ENCODE assay signal across 20 mouse cellular contexts in genomic region chr1:38561331-38561730, GRCm38 (mm10).
DNase-seq lines count a peak whose midpoint lies in the region; ATAC-seq and TF ChIP-seq lines count a peak whose summit lies in the region.
"Had no signal": no experiment of that assay in that cellular context is flagged by ENCODE, and none has a peak within 500 bp of the region (broad histone marks: within the 10 kb centered on the region; RNA-seq: fewer than 3 reads in every experiment).

No protein-coding gene starts in this region.

- intact Hi-C loops in heart, adult 2 months (cut with DNase I) = loop anchor here (1.0 kb wide), 1 partner anchor 168 kb away; no protein-coding TSS in a partner anchor

- no peak overlapping the region for H3K4me2 ChIP-seq in midbrain, embryonic 11.5 days
- H3K4me2 ChIP-seq in hindbrain, embryonic 14.5 days (replicated peaks) = no peak overlapping the region
- H3K4me2 ChIP-seq in midbrain, embryonic 16.5 days (ENCODE audit: low read length) = no peak overlapping the region
- H3K4me2 ChIP-seq: lung, embryonic 14.5 days had no signal

- peak; percentile 18 for TF ChIP-seq CTCF in heart, adult 2 months (IDR thresholded peaks at IDR 0.05)

- WGBS in heart, adult 2 months = 76% methylated on average over 7 of the region's 7 CpGs
- WGBS in midbrain, embryonic 10.5 days = 79% methylated on average over 7 of the region's 7 CpGs
- 82% methylated on average over 7 of the region's 7 CpGs for WGBS in midbrain, embryonic 11.5 days
- WGBS in hindbrain, embryonic 14.5 days = 66% methylated on average over 7 of the region's 7 CpGs
- 72% methylated on average over 7 of the region's 7 CpGs for WGBS in midbrain, embryonic 16.5 days

- no peaks in the 10 kb centered on the region for H3K9me3 ChIP-seq in midbrain, embryonic 10.5 days (replicated peaks)
- no peaks in the 10 kb centered on the region for H3K9me3 ChIP-seq in midbrain, embryonic 11.5 days (ENCODE audit: control insufficient read depth, low read length)
- H3K9me3 ChIP-seq in hindbrain, embryonic 14.5 days (ENCODE audit: control insufficient read depth, low read length) = no peaks in the 10 kb centered on the region
- no peaks in the 10 kb centered on the region for H3K9me3 ChIP-seq in midbrain, embryonic 16.5 days (replicated peaks; ENCODE audit: control insufficient read depth, low read length, poor library complexity, severe bottlenecking)
- H3K9me3 ChIP-seq: forebrain, embryonic 10.5 days; G1E had no signal

- no peak for DNase-seq in heart, adult 2 months
- no peak for DNase-seq in heart, adult 8-10 months (ENCODE audit: low spot score)
- DNase-seq in midbrain, embryonic 10.5 days (ENCODE audit: low spot score) = no peak
- DNase-seq in midbrain, embryonic 11.5 days (ENCODE audit: low spot score, missing footprints) = no peak
- DNase-seq in hindbrain, embryonic 14.5 days (ENCODE audit: low spot score) = no peak
- no peak for DNase-seq in cerebellum, adult 9-10 months
- DNase-seq in right cerebral cortex, postnatal 25 days = no peak
- DNase-seq: B cell, adult 2 months; cerebellum, adult 11 months; cerebellum, postnatal 10 days; kidney, postnatal 4 days; lung, embryonic 14.5 days had no signal

- no peak overlapping the region for H3K4me3 ChIP-seq in heart, adult 2 months
- no peak overlapping the region for H3K4me3 ChIP-seq in midbrain, embryonic 10.5 days
- H3K4me3 ChIP-seq in midbrain, embryonic 11.5 days (ENCODE audit: low read depth, low read length) = no peak overlapping the region
- H3K4me3 ChIP-seq in hindbrain, embryonic 14.5 days (replicated peaks; ENCODE audit: low read length) = no peak overlapping the region
- H3K4me3 ChIP-seq in midbrain, embryonic 16.5 days (ENCODE audit: low read depth, low read length) = no peak overlapping the region
- H3K4me3 ChIP-seq: forebrain, embryonic 10.5 days; left cerebral cortex, adult 2 months had no signal

- no peak for ATAC-seq in midbrain, embryonic 11.5 days (ENCODE audit: low FRiP score)
- ATAC-seq in hindbrain, embryonic 14.5 days (ENCODE audit: low FRiP score) = no peak
- no peak; the same call in 1 of the 2 replicates for ATAC-seq in midbrain, embryonic 16.5 days
- ATAC-seq: intestine, postnatal 0 days; Patski had no signal

- H3K36me3 ChIP-seq in heart, adult 2 months (ENCODE audit: control insufficient read depth, insufficient read depth, low read length) = no peaks in the 10 kb centered on the region
- no peaks in the 10 kb centered on the region for H3K36me3 ChIP-seq in midbrain, embryonic 10.5 days
- no peaks in the 10 kb centered on the region for H3K36me3 ChIP-seq in midbrain, embryonic 11.5 days (ENCODE audit: control insufficient read depth, insufficient read depth, low read length)
- no peaks in the 10 kb centered on the region for H3K36me3 ChIP-seq in hindbrain, embryonic 14.5 days (replicated peaks; ENCODE audit: control insufficient read depth, insufficient read depth)
- no peaks in the 10 kb centered on the region for H3K36me3 ChIP-seq in midbrain, embryonic 16.5 days (ENCODE audit: control insufficient read depth, insufficient read depth, low read length)
- H3K36me3 ChIP-seq: forebrain, embryonic 10.5 days; G1E had no signal

- no peaks in the 10 kb centered on the region for H3K4me1 ChIP-seq in heart, adult 2 months (ENCODE audit: control insufficient read depth, insufficient read depth, low read length)
- H3K4me1 ChIP-seq in midbrain, embryonic 10.5 days = peaks cover 58% of the 10 kb centered on the region
- peaks cover 29% of the 10 kb centered on the region for H3K4me1 ChIP-seq in midbrain, embryonic 11.5 days (ENCODE audit: control insufficient read depth, insufficient read depth, low read length)
- H3K4me1 ChIP-seq in hindbrain, embryonic 14.5 days (replicated peaks; ENCODE audit: control insufficient read depth, insufficient read depth, low read length) = peaks cover 43% of the 10 kb centered on the region
- H3K4me1 ChIP-seq in midbrain, embryonic 16.5 days (ENCODE audit: control insufficient read depth, insufficient read depth, low read length) = peaks cover 40% of the 10 kb centered on the region

- no peak for TF ChIP-seq POLR2A in heart, adult 2 months (IDR thresholded peaks at IDR 0.05; ENCODE audit: insufficient read depth, low read depth, low read length)

- no peak for TF ChIP-seq EP300 in heart, adult 2 months (IDR thresholded peaks at IDR 0.05; ENCODE audit: insufficient read depth, low read depth, low read length)

- H3K27me3 ChIP-seq in heart, adult 2 months (ENCODE audit: control insufficient read depth, insufficient read depth, low read length) = no peaks in the 10 kb centered on the region
- no peaks in the 10 kb centered on the region for H3K27me3 ChIP-seq in midbrain, embryonic 10.5 days (ENCODE audit: low read depth, poor library complexity, severe bottlenecking)
- H3K27me3 ChIP-seq in midbrain, embryonic 11.5 days (ENCODE audit: control insufficient read depth, insufficient read depth, low read length) = no peaks in the 10 kb centered on the region
- no peaks in the 10 kb centered on the region for H3K27me3 ChIP-seq in hindbrain, embryonic 14.5 days (ENCODE audit: control insufficient read depth, insufficient read depth, low read length)
- no peaks in the 10 kb centered on the region for H3K27me3 ChIP-seq in midbrain, embryonic 16.5 days (ENCODE audit: control insufficient read depth, insufficient read depth, low read depth, low read length)
- H3K27me3 ChIP-seq: CH12.LX, Patski had no signal

- H3K27ac ChIP-seq in heart, adult 2 months = no peak overlapping the region
- peak overlapping the region; percentile 18 for H3K27ac ChIP-seq in midbrain, embryonic 10.5 days (replicated peaks)
- H3K27ac ChIP-seq in midbrain, embryonic 11.5 days (ENCODE audit: low read depth, low read length) = no peak overlapping the region
- peak overlapping the region; percentile 86; the same call in 1 of the 2 replicates for H3K27ac ChIP-seq in hindbrain, embryonic 14.5 days
- peak overlapping the region; percentile 44; the same call in 1 of the 2 replicates for H3K27ac ChIP-seq in midbrain, embryonic 16.5 days (ENCODE audit: low read length)
- H3K27ac ChIP-seq: forebrain, embryonic 10.5 days; left cerebral cortex, adult 2 months; liver, embryonic 14.5 days had no signal

- no peak overlapping the region for H3K9ac ChIP-seq in heart, adult 2 months (ENCODE audit: low read depth, low read length)
- H3K9ac ChIP-seq in midbrain, embryonic 11.5 days (ENCODE audit: low read length) = no peak overlapping the region
- H3K9ac ChIP-seq in hindbrain, embryonic 14.5 days = no peak overlapping the region
- no peak overlapping the region for H3K9ac ChIP-seq in midbrain, embryonic 16.5 days (ENCODE audit: low read depth, low read length)
- H3K9ac ChIP-seq: liver, embryonic 14.5 days; lung, embryonic 14.5 days had no signal

- no peaks in the 10 kb centered on the region for H3K79me2 ChIP-seq in heart, adult 2 months (replicated peaks; ENCODE audit: control insufficient read depth, insufficient read depth, low read length)

Comparison
In these comparisons a context has a peak if more than half of its experiments do, and no peak if none do; other contexts are left out.
1. H3K27ac ChIP-seq: peak in midbrain, embryonic 10.5 days (single experiment), hindbrain, embryonic 14.5 days (single experiment) and midbrain, embryonic 16.5 days (single experiment); none in heart, adult 2 months (single experiment) and midbrain, embryonic 11.5 days (single experiment).